Mouse (Mus musculus) layer of hippocampus, adult 8-10 months (tissue): ENCODE measurements around the gene Ccl2. TPM values are rescaled to one million over a fixed set of nuclear protein-coding genes. Genes with fewer than 3 reads are reported as not detected.

Experiments used
- DNase-seq, 2 experiments: peaks; one replicate each; pipeline ENCODE4 v3.0.0; 2022; ENCODE audit warnings: low spot score in 2 of 2
- total RNA-seq, 4 experiments: library from RNA; stranded (reverse); gene quantifications; 2 replicates each; pipeline ENCODE4 v1.2.4; 2022

The Ccl2 gene
- total RNA-seq, 4 experiments from 2014 or later, result 0.56 TPM; not detected in 3

DNA sequence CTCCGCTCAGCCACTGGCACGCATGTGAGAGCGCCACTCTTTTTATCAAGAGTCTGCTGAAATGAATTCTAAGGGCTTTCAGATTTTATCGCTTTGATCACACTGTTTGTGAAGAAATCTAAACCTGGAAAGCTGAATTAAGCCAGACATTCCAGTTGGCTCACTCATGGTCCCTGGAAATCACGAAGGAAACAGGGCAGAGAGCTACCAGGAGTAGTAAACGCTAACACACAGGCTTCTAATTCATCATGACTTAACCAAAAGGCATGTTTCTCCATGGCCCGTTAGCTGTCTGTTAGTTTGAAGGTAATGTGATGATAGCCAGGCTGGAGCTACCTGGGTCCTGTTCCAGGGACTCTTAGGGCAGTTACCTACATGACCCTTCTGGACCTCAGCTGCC lies 925 bp upstream of the Ccl2 start:
- no peak for DNase-seq

- no peak for DNase-seq
Measured at GRCm38 (mm10) chr11:82035857-82036256, 486 bp downstream of the Ccl2 start.

- DNase-seq, result no peak
Measured at GRCm38 (mm10) chr11:82038535-82038934, 3.2 kb downstream of the Ccl2 start, which contains the start of gene Gm17268. Gene Gm17268 (minus strand): TSS chr11:82038562.

- DNase-seq, result no peak
Measured at GRCm38 (mm10) chr11:82039132-82039660, 3.8 kb downstream of the Ccl2 start.

- DNase-seq, result no peak
Measured at GRCm38 (mm10) chr11:82041671-82042080, 6.3 kb downstream of the Ccl2 start.

- no peak for DNase-seq
Measured at GRCm38 (mm10) chr11:82045471-82045870, 10.1 kb downstream of the Ccl2 start, which contains the start of gene Ccl7. Gene Ccl7 (plus strand): TSS chr11:82045712.

DNA sequence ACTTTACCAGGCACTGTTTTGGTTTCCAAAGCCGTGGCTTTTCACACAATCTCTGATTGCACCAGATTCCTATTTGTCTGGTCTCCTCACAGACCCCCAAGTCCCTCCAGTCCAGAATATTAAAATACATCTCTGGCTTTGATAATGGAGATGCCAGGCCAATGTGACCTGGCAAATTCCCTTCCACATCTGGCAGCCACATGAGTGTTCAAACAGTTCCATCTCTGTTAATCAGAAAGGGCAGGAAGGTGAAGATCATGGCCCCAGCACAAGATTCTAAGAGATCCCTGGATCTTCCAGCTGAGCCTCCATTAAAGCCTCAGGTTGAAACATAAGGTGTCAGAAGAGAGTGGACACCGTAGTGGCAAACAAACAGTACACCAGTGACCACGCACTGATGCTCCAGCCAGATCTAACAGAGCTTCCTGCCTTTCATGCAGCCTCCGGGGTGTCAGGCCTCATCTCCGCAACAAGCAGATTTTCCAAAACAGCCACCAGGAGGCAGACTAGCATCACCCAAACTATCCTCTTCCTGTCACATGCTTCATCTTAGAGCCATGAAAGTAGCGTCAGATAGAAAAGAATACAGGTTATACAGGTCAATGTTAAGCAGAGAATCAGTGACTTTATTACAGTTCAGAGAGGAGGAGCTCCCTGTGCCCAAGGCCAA lies 12.5 kb downstream of the Ccl2 start:
- DNase-seq, result no peak

DNA sequence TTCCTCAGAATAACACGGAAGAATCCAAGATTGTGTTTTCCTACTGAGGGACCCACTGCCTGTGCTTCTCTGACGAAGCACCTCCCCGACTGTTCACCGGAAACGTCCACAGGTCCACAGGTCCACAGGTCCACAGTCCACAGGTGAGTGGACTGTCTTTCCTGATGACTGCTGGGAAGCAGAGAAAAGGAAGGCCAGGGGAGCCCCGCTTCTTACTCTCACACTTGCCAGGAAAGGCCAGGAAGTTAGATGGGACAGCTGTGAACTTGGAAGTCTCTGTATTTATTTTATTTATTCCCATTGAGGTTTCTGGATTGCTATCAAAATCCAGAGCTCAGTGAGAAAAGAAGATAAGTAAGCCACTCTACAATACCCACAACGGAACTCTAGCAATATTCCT lies 18.5 kb downstream of the Ccl2 start:
- no peak for DNase-seq

GRCm38 (mm10) chr11:82057646-82058045 lies 22.3 kb downstream of the Ccl2 start, which contains the start of gene Ccl11:
Gene Ccl11 (plus strand): TSS chr11:82057823.
- DNase-seq, result peak in 1 of 2 experiments; percentile 19

DNA sequence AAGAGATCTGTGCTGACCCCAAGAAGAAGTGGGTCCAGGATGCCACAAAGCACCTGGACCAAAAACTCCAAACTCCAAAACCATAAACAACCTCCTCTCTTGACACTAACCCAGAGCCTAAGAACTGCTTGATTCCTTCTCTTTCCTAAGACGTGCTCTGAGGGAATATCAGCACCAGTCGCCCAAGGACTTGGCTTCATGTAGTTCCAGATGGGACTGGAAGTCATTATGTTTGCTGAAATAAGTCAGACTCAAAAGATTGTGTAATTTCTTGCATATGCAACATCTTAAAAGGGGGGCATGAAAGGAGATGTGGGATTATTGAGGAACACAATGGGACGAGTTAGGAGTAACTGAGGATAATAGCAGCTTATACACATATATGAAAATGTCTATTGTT lies 26.9 kb downstream of the Ccl2 start:
- no peak for DNase-seq

GRCm38 (mm10) chr11:82063454-82063853 lies 28.1 kb downstream of the Ccl2 start:
- DNase-seq, result no peak

GRCm38 (mm10) chr11:82066953-82067571 lies 31.7 kb downstream of the Ccl2 start:
- DNase-seq, result no peak

DNA sequence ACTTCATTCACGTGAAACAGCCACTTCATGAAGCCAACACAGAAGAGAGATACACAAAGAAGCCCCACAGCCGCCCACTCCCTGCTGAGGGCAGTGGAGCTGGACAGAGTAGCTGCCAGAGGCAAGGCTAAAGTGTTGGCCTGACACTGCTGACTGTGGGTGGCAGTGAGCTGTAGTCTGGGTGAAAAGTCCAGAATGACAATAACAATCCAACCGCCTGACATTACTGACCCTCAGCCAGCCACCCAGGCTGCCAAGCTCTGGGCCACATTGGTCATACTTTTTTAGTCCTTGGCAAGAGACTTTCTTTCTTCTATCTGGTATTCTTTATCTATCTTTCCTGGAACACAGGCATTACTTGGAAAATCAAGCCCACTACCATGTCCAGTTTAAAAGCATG lies 35.7 kb downstream of the Ccl2 start:
- no peak for DNase-seq

- no peak for DNase-seq
Measured at GRCm38 (mm10) chr11:82072374-82072773, 37.0 kb downstream of the Ccl2 start.

DNA sequence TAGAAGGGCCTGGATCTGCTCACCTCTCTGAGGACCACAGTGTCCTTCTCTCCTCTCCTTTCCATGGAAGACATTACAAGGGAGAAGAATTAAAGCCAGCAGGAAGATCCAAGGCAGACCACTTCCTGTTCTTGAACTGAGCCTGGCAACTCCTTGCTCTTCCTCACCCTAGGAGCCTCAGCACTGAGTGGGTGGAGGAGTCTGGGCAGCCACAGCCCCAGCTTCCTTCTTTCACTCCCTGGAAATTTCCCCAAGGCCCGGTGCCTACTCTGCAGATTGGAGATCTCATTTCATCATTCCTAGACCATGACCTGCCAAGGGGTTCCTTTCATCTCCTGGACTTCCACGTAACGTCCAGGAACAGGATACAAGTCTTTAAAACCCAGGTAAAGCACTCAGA lies 37.6 kb downstream of the Ccl2 start:
- DNase-seq, result no peak

- DNase-seq, result no peak
Measured at GRCm38 (mm10) chr11:82073686-82074085, 38.3 kb downstream of the Ccl2 start.

- no peak for DNase-seq
Measured at GRCm38 (mm10) chr11:82077031-82077430, 41.7 kb downstream of the Ccl2 start.

- no peak for DNase-seq
Measured at GRCm38 (mm10) chr11:82078136-82078730, 42.9 kb downstream of the Ccl2 start.

GRCm38 (mm10) chr11:82080865-82081264 lies 45.5 kb downstream of the Ccl2 start:
- no peak for DNase-seq

- no peak for DNase-seq
Measured at GRCm38 (mm10) chr11:82084360-82084759, 49.0 kb downstream of the Ccl2 start.
